Mouse (Mus musculus): ENCODE data around the gene St8sia4.
A peak's percentile ranks its signal among the peaks of the same experiment; 100 is the strongest.

Gene St8sia4

DNA sequence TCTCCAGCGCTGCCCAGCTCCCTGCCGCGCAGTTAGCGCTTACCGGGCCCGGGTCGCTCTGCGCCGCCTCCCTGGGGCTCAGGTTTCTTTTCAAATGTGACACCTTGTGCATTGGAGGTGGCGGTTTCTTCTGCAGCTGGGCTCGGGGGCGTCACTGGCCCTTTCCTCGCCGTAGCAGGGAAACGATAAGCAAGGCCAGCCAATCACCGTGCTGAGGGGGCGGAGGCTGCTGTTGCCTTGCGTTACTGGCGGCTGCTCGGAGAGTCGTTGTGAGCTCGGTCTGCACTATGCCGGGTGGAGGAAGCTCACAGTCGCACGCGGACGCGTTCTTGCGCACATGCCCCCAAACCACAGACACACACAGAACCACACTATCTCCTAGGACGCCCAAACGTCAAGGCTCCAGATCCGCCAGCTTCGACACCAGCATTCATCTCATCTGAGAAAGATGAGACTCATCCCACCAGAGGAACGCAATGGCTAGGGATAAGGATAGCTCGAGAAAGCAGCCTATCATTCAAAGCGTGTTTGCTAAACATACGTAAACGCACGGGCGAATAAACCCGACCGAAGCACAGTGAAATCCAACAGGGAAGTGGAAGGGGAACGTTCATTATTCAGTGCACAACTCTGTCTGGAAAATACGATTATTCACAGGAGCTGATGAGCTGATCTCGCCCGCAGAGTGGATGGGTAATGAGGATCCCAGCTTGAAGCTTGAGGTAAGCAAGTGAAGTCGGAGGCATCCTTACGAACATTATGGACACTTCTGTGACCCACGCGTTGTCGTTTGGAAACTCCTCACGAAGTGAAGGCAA is at the start of gene St8sia4:
Gene St8sia4, minus strand, starts transcription at position 137 of the 818 bp plus-strand sequence.
- peak; percentile 84 for DNase-seq (ENCODE audit: extremely low spot score)

DNA sequence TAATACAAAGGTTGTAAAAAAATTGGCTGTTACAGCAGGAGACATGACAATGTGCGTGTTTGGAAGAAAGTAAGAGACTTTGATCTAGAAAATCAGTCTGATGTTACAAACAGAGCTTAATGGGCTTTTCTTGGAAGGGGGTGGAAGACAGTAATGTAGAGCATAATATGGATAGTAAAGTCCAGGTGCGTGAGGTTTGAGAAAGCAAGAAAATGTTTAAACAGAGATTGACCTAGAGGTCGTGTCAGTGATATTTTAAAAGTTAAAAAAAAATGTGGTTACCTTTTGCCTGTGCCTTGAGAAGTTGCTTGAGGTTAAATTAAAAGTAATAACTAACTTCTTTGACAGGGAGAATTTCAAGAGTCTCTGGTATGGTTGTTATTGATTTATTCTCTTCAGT is 41.8 kb upstream of the St8sia4 start:
- DNase-seq (ENCODE audit: extremely low spot score): no peak

DNA sequence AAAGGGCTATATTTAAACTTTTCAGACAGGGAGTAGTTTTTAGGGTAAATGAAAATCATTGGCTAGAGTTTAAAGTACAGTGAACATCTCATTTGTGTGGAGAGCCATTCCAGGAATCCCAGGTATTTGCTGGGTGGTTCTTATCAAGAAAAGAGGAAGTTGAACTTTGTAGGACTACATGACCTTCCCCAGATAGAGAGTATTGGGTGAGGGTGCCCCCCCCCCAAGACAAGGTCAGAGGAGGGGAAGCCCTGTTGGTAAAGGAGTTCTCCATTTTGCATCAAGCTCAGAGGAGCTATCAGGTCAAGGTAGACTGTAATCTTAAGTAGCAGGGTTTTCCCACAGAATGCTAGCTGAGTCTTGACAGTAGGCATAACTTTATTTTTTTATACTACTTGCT is 32.5 kb upstream of the St8sia4 start:
- DNase-seq (ENCODE audit: extremely low spot score): no peak

DNA sequence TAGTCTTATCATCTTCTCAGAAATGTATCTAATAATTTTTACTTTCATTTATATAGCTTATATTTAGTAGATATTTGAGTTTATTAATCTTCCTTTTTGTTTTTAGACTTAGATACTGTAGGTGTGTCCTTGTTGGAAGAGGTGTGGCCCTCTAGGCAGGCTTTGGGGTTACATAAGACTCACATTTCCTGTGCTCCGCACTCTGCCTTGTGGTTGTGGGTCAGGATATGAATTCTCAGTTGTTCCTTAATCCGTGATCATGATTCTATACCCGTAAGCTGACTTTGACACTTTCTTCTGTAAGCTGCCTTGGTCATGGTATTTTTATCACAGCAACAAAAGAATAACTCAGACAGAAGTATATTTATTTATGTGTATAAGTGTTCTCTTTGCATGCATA is 6.7 kb upstream of the St8sia4 start:
- DNase-seq (ENCODE audit: extremely low spot score): no peak

DNA sequence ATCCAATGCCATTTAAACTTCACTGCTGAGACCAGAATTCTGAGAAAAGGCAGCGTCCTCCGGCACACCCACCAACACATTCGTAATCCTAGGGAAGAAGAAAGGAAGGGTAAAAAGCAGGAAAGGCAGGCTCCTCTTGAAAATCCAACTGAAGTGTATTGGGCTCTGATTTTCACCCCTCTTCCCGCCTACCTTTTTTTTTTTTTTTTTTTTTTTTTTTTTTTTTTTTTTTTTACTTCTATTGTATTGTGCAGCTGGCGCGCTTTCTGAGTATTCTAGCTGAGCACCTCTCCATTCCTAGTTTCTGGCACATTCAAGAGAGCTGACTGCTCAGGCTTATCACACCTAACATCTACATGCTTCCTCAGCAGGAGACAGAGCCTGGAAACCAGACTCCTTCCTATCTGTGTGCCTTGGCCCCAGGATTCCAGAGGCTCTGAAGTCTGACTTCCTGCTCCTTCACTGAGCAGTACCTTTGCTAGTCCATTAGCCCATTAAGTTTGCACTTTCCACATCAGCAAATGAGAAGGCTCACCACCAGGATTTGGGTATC is 958 bp upstream of the St8sia4 start:
- DNase-seq (ENCODE audit: extremely low spot score): peak; percentile 32

DNA sequence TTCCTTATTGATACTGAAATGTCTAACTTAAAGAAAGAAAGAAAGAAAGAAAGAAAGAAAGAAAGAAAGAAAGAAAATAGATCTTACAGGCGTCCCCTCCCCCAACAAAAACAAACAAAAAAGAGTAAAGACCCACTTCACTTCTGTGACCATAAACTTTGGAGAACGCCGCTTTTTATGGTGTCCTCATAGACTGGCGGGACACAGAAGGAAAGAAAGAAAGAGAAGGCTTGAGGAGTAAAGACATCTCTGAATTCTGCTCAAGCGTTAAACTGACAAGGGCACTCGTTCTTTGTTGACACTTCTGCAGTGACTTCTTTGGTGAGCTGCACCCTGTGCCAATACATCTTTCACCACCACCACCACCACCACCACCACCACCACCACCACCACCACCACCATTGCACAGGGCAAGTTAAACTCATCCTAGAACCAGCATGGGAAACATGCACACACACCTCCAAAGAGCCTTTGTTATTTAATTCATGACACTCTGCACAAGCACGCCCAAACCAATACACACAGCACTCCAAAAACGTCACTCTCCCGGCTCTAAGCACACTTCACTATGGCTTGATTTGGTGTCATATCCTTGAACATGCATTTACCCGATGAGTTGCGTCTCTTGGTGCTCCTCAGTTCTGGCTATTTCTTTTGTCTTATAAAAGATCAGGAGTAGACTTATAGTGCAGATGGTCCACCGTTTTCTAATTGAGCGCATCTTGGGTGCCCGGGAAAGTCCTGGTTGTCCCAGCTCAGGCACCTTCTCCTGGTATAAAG is 640 bp downstream of the St8sia4 start:
- peak; percentile 5 for DNase-seq (ENCODE audit: extremely low spot score)

DNA sequence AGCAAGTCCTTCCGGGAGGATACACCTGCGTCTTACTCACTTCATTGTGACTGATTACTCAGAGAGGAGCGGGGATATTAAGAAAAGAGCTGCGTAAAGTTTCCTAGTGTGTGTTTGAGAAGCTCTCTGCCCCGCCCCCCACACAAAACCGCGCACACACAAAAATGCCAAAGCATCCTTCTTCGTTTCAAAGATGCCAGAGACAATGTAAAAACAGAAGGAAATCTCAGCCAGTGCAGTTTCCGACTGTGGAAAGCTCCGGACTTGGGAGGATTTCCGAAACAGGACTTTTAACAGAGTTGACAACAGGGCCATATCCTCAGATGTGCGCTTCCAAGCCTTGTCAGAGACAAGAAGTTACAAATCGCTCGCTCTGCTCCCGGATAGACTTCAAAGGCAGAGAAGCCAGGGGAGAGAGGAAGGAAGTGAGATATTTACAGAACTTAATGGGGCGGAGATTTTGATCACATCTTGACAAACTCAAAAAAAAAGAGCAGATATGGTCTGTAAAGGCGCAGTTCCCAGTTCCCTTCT is 1.4 kb downstream of the St8sia4 start:
- DNase-seq (ENCODE audit: extremely low spot score): peak; percentile 48

DNA sequence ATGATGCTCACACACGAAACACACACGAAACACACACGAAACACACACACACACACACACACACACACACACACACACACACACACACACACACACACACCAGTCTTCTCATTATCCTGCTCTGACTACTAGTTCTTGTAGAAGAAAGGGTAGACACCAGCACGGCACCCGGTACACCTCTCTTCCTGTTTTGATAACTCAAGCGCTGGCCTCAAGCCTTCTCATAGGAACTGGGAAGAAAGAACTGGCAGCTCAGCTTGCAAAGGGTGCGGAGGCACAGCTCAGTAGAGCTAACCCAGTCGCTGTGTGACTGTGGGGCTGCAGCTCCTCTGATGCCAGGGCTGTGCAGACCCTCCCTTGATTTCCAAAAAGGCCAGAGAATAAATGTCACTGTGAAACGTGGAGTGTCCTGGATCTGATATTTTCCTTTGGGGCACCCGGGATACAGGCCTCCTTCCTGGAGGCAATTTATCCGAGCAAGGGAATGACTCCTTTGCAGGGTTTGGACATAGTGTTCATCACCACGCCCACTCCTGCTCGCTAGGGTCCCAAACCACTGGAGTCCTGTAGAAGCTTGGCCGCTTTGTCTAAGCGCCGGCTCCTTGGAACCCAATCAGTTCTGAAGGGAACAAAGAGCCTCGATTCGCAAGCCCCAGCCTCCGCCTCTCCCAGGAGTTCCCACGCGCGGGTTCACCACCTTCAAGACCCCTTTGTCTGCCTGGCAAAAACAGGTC is 2.2 kb downstream of the St8sia4 start:
- DNase-seq (ENCODE audit: extremely low spot score): peak; percentile 36

DNA sequence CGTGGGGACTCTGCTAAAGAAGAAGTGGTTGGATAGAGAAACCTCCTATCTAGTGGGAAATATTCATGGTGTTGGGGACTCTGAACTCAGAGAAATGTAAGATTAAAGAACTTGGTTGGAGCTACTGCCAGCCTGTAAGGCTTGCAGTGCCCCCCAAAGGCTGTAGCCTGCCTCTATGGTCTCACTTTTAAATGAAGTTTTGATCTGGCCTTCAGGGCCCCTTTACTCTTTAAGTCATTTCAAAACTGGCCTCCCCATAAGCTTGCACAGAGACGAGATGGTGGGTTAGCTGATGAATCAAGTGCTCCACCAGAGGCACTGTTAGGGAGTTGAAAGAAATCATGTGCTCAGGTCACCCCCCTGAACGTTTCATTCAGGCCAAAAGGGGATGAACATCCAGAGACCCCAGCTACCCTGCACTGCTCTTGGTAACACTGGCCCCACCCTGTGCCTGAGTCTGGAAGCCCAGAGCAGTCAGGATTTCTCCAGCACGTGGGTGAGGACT is 3.0 kb downstream of the St8sia4 start:
- peak; percentile 2 for DNase-seq (ENCODE audit: extremely low spot score)

GRCm38 (mm10) chr1:95657051-95657668 is 10.2 kb downstream of the St8sia4 start:
- DNase-seq (ENCODE audit: extremely low spot score): no peak

DNA sequence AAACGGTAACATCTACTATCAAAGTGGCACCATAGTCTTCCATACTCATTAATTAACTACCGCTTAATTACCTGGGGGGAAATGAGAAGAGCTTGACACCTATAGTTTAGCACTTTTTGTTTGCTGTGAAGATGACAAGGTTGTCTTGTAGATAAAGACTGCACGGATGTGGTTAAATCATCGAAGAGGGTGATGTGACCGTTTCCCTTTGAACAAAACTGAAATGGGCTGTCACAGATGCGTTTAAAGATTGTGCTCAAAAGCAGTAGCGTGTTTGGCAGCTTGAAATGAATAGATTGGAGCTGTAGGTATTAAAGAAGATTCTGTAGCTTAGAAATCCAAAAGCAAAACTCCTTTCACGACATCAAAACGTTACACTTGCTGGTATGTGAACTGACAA is 11.8 kb downstream of the St8sia4 start:
- DNase-seq (ENCODE audit: extremely low spot score): no peak

GRCm38 (mm10) chr1:95653445-95653844 is 13.9 kb downstream of the St8sia4 start:
- DNase-seq (ENCODE audit: extremely low spot score): no peak

DNA sequence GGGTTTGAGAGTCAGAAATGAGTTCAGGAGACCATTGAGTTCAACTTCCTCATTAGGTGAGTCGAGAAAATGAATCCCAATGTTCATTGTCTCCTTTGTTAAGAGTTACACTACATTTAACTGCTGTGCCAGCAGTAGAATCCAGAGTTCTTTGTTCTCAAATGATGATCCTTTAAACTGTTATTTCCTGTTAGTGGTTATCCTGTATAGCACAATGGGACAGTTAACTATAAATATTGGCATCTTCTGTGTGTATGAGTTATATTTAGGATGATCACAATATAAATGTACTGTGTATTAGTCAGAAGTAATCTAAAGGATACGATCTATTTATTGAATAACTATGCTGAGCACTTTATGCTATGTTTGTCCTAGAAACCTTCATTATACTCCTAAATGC is 23.1 kb downstream of the St8sia4 start:
- no peak for DNase-seq (ENCODE audit: extremely low spot score)

GRCm38 (mm10) chr1:95639001-95639400 is 28.4 kb downstream of the St8sia4 start:
- DNase-seq (ENCODE audit: extremely low spot score): no peak

GRCm38 (mm10) chr1:95624376-95624775 is 43.0 kb downstream of the St8sia4 start:
- DNase-seq (ENCODE audit: extremely low spot score): no peak

DNA sequence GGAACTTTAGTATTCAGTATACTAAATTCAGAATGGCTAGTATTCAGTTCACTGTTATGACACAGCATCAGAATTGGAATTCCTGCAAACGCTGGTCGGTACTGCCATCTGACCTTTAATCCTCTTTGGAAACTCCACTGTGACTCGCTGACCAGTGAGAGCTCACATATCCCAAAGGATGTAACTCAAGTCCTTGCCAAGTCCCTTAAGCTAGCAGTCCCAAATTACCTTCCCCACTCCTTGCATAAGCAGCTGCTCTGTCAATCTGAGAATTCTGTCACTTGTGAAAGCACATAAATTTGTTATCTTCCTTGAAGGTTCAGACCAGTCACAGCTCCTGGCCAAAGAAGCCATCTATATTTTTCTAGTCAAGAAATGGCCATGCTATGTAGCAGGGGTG is 48.7 kb downstream of the St8sia4 start:
- peak; percentile 12 for DNase-seq (ENCODE audit: extremely low spot score)

GRCm38 (mm10) chr1:95618125-95618524 is 49.2 kb downstream of the St8sia4 start:
- DNase-seq (ENCODE audit: extremely low spot score): no peak

DNA sequence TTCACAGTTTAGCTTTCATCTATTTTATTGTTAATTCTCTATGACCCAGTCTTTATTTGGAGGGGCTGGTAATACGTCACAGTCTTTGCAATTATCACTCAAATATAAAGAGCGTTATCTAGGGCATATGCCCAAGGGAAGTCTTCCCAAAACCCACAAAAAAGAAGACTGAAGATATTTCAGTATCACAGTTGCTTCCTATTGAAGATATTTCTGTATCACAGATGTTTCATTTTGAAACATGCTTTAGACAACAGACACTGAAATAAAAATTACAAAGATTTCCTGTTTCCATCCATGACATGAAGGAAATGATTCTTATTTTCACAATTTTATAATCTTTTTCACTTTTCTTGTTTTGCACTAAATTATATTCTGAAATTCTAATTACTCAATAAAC is 57.4 kb downstream of the St8sia4 start:
- DNase-seq (ENCODE audit: extremely low spot score): no peak

DNA sequence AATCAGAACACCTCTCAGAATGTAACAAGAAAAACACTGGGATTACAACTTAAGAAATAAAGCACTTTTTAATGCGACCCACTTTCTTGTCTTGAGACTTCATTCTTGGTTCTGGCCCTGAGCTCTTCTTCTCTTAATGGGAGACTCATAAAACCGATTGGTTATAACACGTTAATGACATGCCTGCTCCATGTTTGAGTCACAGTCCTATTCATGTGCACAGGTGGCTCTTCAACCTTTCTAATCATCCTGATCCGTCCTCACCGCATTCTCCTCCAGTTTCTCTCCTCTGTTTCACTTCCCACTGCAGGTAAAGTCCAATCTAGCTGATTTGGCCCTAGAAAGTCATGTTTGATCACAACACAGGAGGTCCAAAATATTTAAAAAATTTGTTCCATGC is 58.3 kb downstream of the St8sia4 start:
- no peak for DNase-seq (ENCODE audit: extremely low spot score)

DNA sequence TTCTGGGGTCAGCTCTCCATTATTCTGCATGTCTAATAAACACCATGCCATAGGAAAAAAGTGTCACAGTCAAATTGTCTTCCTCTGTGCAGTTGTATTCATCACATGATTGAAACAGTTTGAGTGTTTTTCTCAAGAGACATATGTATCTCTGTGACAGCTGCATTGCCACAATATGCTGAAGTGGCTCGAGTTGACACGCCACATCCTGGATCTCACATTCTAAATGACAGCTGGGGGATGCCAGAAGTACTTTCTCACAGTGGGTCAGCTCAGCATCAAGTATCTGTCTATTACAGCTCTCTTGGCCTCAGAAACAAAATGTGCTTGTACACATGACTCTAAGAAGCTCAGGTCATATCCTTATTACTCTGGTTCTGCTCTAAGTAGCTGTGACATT is 61.9 kb downstream of the St8sia4 start:
- no peak for DNase-seq (ENCODE audit: extremely low spot score)

- DNase-seq (ENCODE audit: extremely low spot score): no peak
These were observed 69.3 kb downstream of the St8sia4 start for GRCm38 (mm10) chr1:95598108-95598507.
